Mouse (Mus musculus): ENCODE measurements around the gene Slc7a15. TPM values are rescaled to one million over a fixed set of nuclear protein-coding genes. Genes with fewer than 3 reads are reported as not detected.

Gene Slc7a15
- polyA plus RNA-seq, 1 experiment from 2014 or later: not detected

GRCm38 (mm10) chr12:8545066-8545610 is 53.7 kb downstream of the Slc7a15 start:
- ATAC-seq (ENCODE audit: low FRiP score): no peak

GRCm38 (mm10) chr12:8542371-8542770 is 56.5 kb downstream of the Slc7a15 start:
- Histone ChIP-seq H3K27ac (ENCODE audit: low read depth, low read length) (no peak overlapping the region), H3K9me3 (ENCODE audit: control insufficient read depth, low read length) (no peaks in the 10 kb centered on the region), H3K4me1 (replicated peaks; ENCODE audit: control insufficient read depth, insufficient read depth, low read length) (no peaks in the 10 kb centered on the region), H3K9ac (ENCODE audit: low read depth, low read length) (no peak overlapping the region), H3K27me3 (ENCODE audit: control insufficient read depth, insufficient read depth, low read length) (no peaks in the 10 kb centered on the region), H3K4me2 (replicated peaks; ENCODE audit: low read depth, low read length) (no peak overlapping the region), H3K36me3 (ENCODE audit: control insufficient read depth, insufficient read depth, low read length) (no peaks in the 10 kb centered on the region), H3K4me3 (ENCODE audit: low read depth, low read length) (no peak overlapping the region)
- WGBS: 84% methylated on average over 4 of the region's 4 CpGs
- DNase-seq (ENCODE audit: low spot score) (no peak), ATAC-seq (ENCODE audit: low FRiP score) (no peak)

More at GRCm38 (mm10) chr12:8545066-8545610, 53.7 kb downstream of the Slc7a15 start:
- no peak overlapping the region for H3K9ac ChIP-seq (ENCODE audit: low read depth, low read length)
- H3K27me3 ChIP-seq (ENCODE audit: control insufficient read depth, insufficient read depth, low read length): no peaks in the 10 kb centered on the region
- no peaks in the 10 kb centered on the region for H3K9me3 ChIP-seq (ENCODE audit: control insufficient read depth, low read length)
- H3K4me2 ChIP-seq (replicated peaks; ENCODE audit: low read depth, low read length): no peak overlapping the region
- no peak for DNase-seq (ENCODE audit: low spot score)
- H3K4me1 ChIP-seq (replicated peaks; ENCODE audit: control insufficient read depth, insufficient read depth, low read length): no peaks in the 10 kb centered on the region
- no peak overlapping the region for H3K27ac ChIP-seq (ENCODE audit: low read depth, low read length)
- H3K36me3 ChIP-seq (ENCODE audit: control insufficient read depth, insufficient read depth, low read length): no peaks in the 10 kb centered on the region
- 82% methylated on average over 5 of the region's 5 CpGs for WGBS
- H3K4me3 ChIP-seq (ENCODE audit: low read depth, low read length): no peak overlapping the region

GRCm38 (mm10) chr12:8539471-8539870 is 59.4 kb downstream of the Slc7a15 start:
- no peaks in the 10 kb centered on the region for H3K9me3 ChIP-seq (ENCODE audit: control insufficient read depth, low read length)
- no peaks in the 10 kb centered on the region for H3K27me3 ChIP-seq (ENCODE audit: control insufficient read depth, insufficient read depth, low read length)
- no peak overlapping the region for H3K27ac ChIP-seq (ENCODE audit: low read depth, low read length)
- no peaks in the 10 kb centered on the region for H3K4me1 ChIP-seq (replicated peaks; ENCODE audit: control insufficient read depth, insufficient read depth, low read length)
- H3K4me3 ChIP-seq (ENCODE audit: low read depth, low read length): no peak overlapping the region
- no peak for ATAC-seq (ENCODE audit: low FRiP score)
- no peaks in the 10 kb centered on the region for H3K36me3 ChIP-seq (ENCODE audit: control insufficient read depth, insufficient read depth, low read length)
- H3K4me2 ChIP-seq (replicated peaks; ENCODE audit: low read depth, low read length): no peak overlapping the region
- DNase-seq (ENCODE audit: low spot score): no peak
- no peak overlapping the region for H3K9ac ChIP-seq (ENCODE audit: low read depth, low read length)
- WGBS: 86% methylated on average over 13 of the region's 13 CpGs

GRCm38 (mm10) chr12:8537291-8537690 is 61.6 kb downstream of the Slc7a15 start:
- WGBS: 87% methylated on average over 5 of the region's 5 CpGs
- H3K9ac ChIP-seq (ENCODE audit: low read depth, low read length): no peak overlapping the region
- no peaks in the 10 kb centered on the region for H3K36me3 ChIP-seq (ENCODE audit: control insufficient read depth, insufficient read depth, low read length)
- H3K27me3 ChIP-seq (ENCODE audit: control insufficient read depth, insufficient read depth, low read length): no peaks in the 10 kb centered on the region
- no peak overlapping the region for H3K4me2 ChIP-seq (replicated peaks; ENCODE audit: low read depth, low read length)
- DNase-seq (ENCODE audit: low spot score) (no peak), ATAC-seq (ENCODE audit: low FRiP score) (no peak)
- H3K27ac ChIP-seq (ENCODE audit: low read depth, low read length): no peak overlapping the region
- no peaks in the 10 kb centered on the region for H3K4me1 ChIP-seq (replicated peaks; ENCODE audit: control insufficient read depth, insufficient read depth, low read length)
- H3K4me3 ChIP-seq (ENCODE audit: low read depth, low read length): no peak overlapping the region
- no peaks in the 10 kb centered on the region for H3K9me3 ChIP-seq (ENCODE audit: control insufficient read depth, low read length)

GRCm38 (mm10) chr12:8536221-8536965 is 62.5 kb downstream of the Slc7a15 start:
- H3K4me2 ChIP-seq (replicated peaks; ENCODE audit: low read depth, low read length): no peak overlapping the region
- ATAC-seq (ENCODE audit: low FRiP score) (no peak), DNase-seq (ENCODE audit: low spot score) (no peak)
- no peak overlapping the region for H3K9ac ChIP-seq (ENCODE audit: low read depth, low read length)
- no peaks in the 10 kb centered on the region for H3K36me3 ChIP-seq (ENCODE audit: control insufficient read depth, insufficient read depth, low read length)
- H3K9me3 ChIP-seq (ENCODE audit: control insufficient read depth, low read length): no peaks in the 10 kb centered on the region
- 82% methylated on average over 9 of the region's 9 CpGs for WGBS
- H3K4me1 ChIP-seq (replicated peaks; ENCODE audit: control insufficient read depth, insufficient read depth, low read length): no peaks in the 10 kb centered on the region
- no peak overlapping the region for H3K27ac ChIP-seq (ENCODE audit: low read depth, low read length)
- H3K4me3 ChIP-seq (ENCODE audit: low read depth, low read length): no peak overlapping the region
- H3K27me3 ChIP-seq (ENCODE audit: control insufficient read depth, insufficient read depth, low read length): no peaks in the 10 kb centered on the region

- H3K9ac ChIP-seq (ENCODE audit: low read depth, low read length): no peak overlapping the region
- H3K4me3 ChIP-seq (ENCODE audit: low read depth, low read length): no peak overlapping the region
- H3K27me3 ChIP-seq (ENCODE audit: control insufficient read depth, insufficient read depth, low read length): no peaks in the 10 kb centered on the region
- no peaks in the 10 kb centered on the region for H3K9me3 ChIP-seq (ENCODE audit: control insufficient read depth, low read length)
- no peaks in the 10 kb centered on the region for H3K36me3 ChIP-seq (ENCODE audit: control insufficient read depth, insufficient read depth, low read length)
- no peak overlapping the region for H3K4me2 ChIP-seq (replicated peaks; ENCODE audit: low read depth, low read length)
- DNase-seq (ENCODE audit: low spot score): no peak
- 76% methylated on average over 7 of the region's 7 CpGs for WGBS
- H3K4me1 ChIP-seq (replicated peaks; ENCODE audit: control insufficient read depth, insufficient read depth, low read length): no peaks in the 10 kb centered on the region
- no peak overlapping the region for H3K27ac ChIP-seq (ENCODE audit: low read depth, low read length)
- no peak for ATAC-seq (ENCODE audit: low FRiP score)
Observed at GRCm38 (mm10) chr12:8535596-8535995, 63.3 kb downstream of the Slc7a15 start.

- no peaks in the 10 kb centered on the region for H3K27me3 ChIP-seq (ENCODE audit: control insufficient read depth, insufficient read depth, low read length)
- H3K9ac ChIP-seq (ENCODE audit: low read depth, low read length): no peak overlapping the region
- no peaks in the 10 kb centered on the region for H3K36me3 ChIP-seq (ENCODE audit: control insufficient read depth, insufficient read depth, low read length)
- no peak overlapping the region for H3K27ac ChIP-seq (ENCODE audit: low read depth, low read length)
- no peak overlapping the region for H3K4me2 ChIP-seq (replicated peaks; ENCODE audit: low read depth, low read length)
- no peaks in the 10 kb centered on the region for H3K4me1 ChIP-seq (replicated peaks; ENCODE audit: control insufficient read depth, insufficient read depth, low read length)
- ATAC-seq (ENCODE audit: low FRiP score) (no peak), DNase-seq (ENCODE audit: low spot score) (no peak)
- no peak overlapping the region for H3K4me3 ChIP-seq (ENCODE audit: low read depth, low read length)
- no peaks in the 10 kb centered on the region for H3K9me3 ChIP-seq (ENCODE audit: control insufficient read depth, low read length)
- WGBS: 90% methylated on average over 1 of the region's 1 CpGs
Observed at GRCm38 (mm10) chr12:8534915-8535314, 64.0 kb downstream of the Slc7a15 start.

- Histone ChIP-seq H3K9ac (ENCODE audit: low read depth, low read length) (no peak overlapping the region), H3K9me3 (ENCODE audit: control insufficient read depth, low read length) (no peaks in the 10 kb centered on the region; the same call in 1 of the 2 replicates), H3K27me3 (ENCODE audit: control insufficient read depth, insufficient read depth, low read length) (no peaks in the 10 kb centered on the region), H3K36me3 (ENCODE audit: control insufficient read depth, insufficient read depth, low read length) (no peaks in the 10 kb centered on the region), H3K4me1 (replicated peaks; ENCODE audit: control insufficient read depth, insufficient read depth, low read length) (no peaks in the 10 kb centered on the region), H3K4me2 (replicated peaks; ENCODE audit: low read depth, low read length) (no peak overlapping the region), H3K27ac (ENCODE audit: low read depth, low read length) (no peak overlapping the region), H3K4me3 (ENCODE audit: low read depth, low read length) (no peak overlapping the region)
- no peak for DNase-seq (ENCODE audit: low spot score)
- 82% methylated on average over 5 of the region's 5 CpGs for WGBS
- no peak for ATAC-seq (ENCODE audit: low FRiP score)
Observed at GRCm38 (mm10) chr12:8527770-8528169, 71.1 kb downstream of the Slc7a15 start.

GRCm38 (mm10) chr12:8527175-8527574 is 71.7 kb downstream of the Slc7a15 start:
- no peak overlapping the region for H3K9ac ChIP-seq (ENCODE audit: low read depth, low read length)

More at GRCm38 (mm10) chr12:8527175-8527574, 71.7 kb downstream of the Slc7a15 start:
- H3K27me3 ChIP-seq (ENCODE audit: control insufficient read depth, insufficient read depth, low read length): no peaks in the 10 kb centered on the region
- H3K4me2 ChIP-seq (replicated peaks; ENCODE audit: low read depth, low read length): no peak overlapping the region
- WGBS: 76% methylated on average over 1 of the region's 1 CpGs
- no peak overlapping the region for H3K27ac ChIP-seq (ENCODE audit: low read depth, low read length)
- ATAC-seq (ENCODE audit: low FRiP score): no peak
- no peaks in the 10 kb centered on the region for H3K36me3 ChIP-seq (ENCODE audit: control insufficient read depth, insufficient read depth, low read length)
- no peak overlapping the region for H3K4me3 ChIP-seq (ENCODE audit: low read depth, low read length)
- no peaks in the 10 kb centered on the region for H3K4me1 ChIP-seq (replicated peaks; ENCODE audit: control insufficient read depth, insufficient read depth, low read length)
- DNase-seq (ENCODE audit: low spot score): no peak
- H3K9me3 ChIP-seq (ENCODE audit: control insufficient read depth, low read length): no peaks in the 10 kb centered on the region; the same call in 1 of the 2 replicates
